Mouse (Mus musculus) B cell, adult 2 months (primary cell): ENCODE data around the gene Ccin.

ENCODE experiments used
- DNase-seq, 2 experiments: peaks; one replicate each; pipeline ENCODE4 v3.0.0; 2022

The Ccin gene

DNA sequence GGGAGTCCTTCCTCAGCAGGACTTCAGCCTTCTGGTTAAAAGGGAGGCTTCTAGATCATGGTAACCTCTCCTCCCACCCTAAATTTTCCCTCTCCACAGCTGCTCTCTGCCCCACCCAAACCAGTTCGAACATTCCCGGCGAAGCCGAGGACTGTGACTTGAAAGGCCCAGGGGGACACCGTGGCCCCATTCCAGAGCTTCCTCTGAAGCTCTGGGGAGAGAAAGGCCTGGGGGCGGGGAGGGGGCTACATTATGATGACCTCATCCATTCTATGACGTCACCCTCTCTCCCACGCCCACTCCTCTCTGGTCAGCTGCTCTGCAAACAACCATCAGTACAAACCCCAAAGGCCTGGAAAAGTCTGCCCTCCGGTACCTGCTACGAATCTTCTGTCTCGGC lies at the start of gene Ccin:
Gene Ccin (plus strand): TSS at position 303 of the 400 bp plus-strand sequence.
- no peak for DNase-seq

DNA sequence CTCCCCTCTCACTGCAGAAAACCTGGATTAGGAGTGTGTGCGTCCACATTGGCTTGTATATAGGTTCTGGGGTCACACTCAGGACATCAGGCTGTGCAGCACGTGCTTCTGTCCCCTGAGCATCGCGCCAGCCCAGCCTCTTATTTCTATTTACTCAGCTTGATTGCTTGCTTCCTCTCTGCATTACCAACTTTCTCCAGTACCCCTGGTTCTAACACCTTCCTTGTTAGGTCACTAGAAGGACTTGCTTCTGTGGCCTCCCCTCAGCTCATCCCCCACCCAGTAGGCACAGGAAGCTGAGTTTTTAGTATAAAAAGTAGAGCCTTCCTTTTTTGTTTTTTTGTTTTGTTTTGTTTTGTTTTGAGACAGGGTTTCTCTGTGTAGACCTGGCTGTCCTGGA lies 47.1 kb upstream of the Ccin start:
- no peak for DNase-seq

DNA sequence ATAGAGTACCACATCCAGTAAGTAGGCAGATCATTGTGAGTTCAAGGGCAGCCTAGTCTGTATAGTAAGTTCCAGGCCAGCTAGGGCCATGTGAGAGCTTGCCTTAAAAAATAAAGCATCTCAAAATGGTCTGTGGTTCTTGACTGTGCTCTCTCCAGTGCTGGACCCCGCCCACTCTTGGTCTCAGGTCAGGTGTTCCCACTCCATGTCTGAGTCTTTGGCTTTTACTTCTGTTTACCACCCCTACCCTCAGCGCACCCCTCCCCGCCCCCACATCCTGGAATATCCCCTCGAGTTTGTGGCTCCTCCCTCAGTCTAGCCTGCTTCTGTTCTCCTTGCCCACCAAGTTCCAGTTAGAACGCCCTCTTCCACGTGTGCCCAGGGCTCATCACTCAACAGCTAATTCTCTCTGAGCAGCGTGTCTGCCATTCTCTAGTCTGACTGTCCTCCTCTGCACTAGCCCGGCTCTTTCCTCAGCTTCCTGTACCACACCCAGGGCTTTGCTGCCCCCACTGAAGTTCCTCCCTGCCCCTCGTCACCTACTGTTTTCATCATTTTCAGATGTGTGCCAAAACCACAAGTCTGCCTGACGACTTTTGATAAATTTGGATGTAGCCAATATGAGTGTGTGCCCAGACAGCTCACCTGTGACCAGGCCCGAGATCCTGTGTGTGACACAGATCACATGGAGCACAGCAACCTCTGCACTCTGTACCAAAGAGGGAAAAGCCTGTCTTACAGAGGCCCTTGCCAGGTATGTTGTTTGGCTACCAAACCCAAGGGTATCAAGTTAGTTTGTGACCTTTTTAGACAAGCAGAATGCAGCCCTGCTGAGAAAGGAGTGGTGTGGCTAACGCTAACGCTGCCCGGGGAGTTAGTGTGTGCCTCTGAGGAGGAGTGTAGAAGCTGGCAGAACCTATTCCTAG lies 46.3 kb upstream of the Ccin start:
- DNase-seq: peak; percentile 26 to 36

DNA sequence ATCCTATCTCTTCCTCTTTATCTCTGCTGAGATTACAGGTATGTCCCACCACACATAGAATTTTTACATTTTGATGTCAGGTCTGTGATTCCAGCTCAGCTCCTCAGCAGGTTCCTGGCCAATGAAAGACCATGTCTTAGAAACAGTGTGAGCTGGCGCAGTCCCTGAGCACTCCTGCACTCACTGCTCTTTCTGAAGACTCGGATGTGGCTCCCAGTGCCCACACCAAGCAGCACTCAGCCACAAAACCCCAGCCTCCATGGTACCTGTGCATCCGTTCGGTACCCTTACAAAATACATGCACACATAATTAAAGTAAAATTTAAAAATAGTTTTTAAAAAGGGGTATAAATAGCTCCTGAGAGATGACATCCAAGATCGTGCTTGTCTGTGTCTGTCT lies 42.0 kb upstream of the Ccin start:
- DNase-seq: no peak

DNA sequence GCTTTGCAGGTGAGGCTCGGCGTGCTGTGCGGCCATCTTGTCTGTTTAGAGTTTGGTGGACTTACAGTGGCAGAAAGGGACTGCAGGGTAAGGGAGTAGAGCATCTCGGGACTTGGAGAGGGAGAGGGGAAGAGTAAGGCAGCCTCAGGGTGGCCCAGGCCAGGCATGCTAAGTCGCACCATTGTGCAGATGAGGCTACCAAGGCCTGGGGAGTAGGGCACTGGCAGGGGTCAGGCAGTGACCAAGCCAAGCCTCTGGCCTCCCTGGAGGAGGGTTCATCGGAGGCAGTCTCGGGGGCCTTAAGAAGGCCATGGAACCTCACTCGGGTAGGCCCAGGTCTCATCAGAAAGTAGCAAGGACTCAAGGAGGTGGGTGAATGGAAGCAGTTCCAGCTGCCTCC lies 40.9 kb upstream of the Ccin start:
- DNase-seq: no peak

DNA sequence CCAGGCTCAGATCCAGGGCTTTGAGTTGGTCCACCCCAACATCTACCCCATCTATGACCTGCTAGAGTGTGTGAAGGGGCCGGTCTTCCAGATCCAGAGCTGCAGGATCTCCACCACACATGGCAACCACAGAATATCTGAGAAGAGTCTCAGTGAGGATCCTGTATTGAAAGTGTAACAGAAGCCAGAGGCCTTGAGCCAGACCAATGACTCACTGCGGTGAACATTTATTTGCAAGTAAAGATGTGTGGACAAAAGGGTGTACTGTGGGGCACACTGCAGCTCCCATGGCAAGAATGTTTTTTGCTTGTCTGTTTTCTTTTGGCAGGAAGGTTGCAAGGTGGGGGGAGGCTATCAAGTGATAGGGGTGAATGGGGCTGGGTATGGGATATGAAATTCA lies 35.7 kb upstream of the Ccin start:
- no peak for DNase-seq

DNA sequence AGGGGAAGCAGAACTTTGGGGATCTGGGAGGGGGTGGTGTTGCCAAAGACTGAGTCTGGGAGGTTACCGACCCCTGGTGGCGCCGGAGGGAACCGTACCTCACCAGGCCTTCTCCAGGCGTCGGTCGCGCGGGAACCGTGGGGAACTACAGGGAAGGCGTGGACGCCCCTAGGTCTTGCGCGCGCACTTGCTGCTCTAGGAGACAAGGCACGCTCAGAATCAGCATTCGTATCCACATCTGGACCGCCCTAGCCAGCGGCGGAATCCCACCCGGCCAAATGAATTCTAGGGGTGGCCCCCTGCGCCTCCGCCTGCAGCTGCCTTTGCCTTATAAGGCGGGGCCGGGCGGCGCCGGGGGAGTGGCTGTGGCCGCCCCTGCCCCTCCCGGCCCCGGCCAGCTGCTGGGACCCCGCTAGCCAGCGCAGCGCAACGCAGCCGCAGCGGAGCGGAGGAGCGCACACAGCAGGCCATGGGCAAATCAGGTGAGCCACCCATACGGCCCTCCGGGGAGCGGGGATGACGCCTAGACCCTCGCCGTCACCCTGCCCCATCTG lies 25.9 kb upstream of the Ccin start, which contains the start of gene Glipr2:
Gene Glipr2 (plus strand): TSS at position 110 of the 554 bp plus-strand sequence.
- DNase-seq: peak; percentile 87 to 88

DNA sequence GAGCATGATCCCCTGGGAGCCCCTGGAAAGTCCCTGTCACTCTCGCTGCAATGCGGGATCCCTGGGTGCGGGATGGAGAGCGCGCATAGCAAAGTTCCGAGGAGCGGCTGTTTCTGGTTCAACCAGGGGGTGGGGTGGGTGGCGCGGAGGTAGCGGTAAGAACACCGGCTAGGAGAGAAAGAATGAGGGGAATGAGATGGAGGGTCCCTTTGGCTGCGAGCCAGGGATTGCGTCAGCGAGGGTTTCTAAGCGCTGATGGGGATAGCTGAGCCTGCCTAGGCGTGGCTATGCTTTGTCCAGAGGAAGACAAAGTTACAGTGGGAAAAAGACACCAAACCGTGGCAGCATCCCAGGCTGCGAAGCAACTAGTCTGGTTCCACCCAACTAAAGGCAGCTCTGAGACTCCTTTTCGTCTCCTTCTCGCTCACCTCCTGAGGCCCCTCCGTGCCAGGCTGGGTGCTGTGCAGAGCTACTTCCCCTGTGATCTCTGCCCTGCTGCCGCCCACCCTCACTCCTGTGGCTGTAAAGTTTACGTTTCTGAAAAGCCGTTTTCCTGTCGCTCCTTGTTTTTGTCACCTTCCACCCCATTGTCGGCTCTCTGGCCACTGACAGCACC lies 25.3 kb upstream of the Ccin start:
- DNase-seq: peak; percentile 56 to 75

DNA sequence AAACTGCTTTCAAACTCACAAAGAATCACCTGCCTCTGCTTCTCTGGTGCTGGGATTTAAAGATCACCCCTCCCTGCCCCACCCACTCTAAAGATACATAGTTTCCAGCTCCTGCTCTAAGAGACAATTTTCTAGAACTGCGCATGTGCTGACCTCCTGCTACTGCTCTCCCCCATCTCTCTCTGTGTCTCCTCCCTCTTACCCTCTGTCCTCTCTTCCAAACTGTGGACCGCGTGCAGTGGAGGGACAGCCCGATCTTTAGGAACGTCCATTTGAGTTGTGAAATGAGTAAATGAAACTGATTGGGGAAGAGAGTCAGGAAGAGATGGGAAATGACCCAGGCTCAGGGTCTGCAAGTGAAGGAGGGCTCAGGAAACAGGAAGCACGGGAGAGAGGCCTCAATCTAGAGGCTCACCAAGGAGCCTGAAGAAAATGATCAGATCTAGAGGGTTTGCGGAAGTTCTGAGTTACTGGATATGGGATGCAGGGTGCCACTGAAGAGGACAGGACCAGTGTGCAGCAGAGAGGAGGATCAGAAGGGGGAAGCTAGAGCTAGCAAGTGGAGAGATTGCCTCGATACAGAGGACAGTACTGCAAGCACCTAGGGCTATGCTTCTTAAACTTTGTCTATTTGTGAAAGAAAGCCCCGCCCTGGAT lies 23.6 kb upstream of the Ccin start:
- DNase-seq: peak in 1 of 2 experiments; percentile 15

DNA sequence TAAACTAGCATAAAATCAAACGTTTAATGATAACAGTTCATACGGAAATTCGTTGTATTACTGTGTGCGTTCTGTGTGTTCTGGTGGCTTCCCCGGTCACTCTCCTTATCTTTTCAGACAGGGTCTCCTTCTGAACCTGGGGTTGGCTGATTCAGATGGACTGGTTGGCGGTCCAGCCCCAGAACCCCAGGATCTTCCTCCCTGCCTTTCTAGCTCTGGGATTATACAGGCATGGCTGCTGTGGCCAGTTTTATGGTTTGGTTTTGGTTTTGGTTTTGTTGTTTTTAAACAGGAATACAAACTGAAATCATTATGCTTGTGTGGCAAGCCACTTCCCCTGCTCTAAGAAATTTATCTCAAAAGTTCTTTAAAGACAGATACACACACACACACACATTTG lies 23.1 kb upstream of the Ccin start:
- DNase-seq: peak in 1 of 2 experiments; percentile 13

DNA sequence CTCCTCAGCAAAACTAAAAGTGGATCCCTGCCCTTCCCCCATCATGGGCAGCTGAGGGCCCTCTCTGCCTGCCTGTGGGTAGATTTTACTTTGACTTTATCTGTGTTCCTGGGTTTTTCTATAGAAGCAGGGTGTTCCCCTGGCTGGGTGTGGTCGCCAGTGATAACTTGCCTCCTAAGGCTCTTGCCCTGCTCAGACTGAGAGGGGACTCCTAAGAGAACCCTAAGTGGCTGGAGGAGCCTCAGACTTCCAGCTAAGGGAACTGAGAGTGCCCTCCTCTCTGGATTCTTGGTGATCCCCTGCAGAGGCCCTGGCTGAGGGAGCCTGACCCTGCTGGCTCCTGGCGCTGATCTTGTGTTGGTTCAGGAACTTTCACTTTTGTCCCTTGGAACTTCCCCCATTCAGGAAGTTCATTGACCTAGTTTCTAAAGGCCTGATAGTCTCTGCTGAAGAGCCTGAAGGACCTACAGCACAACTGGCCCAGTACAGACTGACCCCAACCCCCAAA lies 18.9 kb upstream of the Ccin start:
- DNase-seq: no peak

DNA sequence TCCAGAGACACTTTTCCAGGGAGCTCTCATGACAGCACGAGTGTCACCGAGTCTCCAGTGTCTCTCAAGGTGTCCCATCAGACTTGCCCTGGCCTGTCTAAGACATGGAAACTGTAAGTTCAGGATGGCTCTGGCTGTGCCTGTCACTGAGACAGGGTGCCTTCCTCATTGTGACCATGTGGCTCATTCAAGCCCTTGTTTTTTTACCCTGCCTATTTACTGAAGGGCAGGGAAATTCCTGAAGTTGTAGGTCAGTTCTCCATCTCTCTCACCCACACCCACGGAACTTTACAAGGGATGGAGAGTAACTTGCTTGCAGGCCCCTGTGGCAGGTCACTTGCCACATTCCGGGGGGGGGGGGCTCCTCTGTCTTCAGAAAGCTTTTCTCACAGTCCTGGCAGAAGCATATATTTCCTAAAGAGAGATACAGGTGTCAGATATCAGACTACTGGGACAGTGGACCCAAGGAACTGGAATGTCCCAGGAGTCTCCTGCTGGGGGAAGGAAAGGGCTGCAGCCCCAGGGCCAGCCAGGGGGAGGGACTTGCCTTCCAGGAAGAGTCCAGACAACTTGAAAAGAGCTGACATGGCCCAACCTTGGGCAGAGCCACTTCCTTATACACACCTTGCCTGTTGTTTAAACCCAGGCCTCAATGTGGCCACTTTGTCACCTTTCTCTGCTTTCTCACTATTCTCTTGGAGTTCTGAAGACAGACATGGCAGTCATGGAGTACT lies 18.2 kb upstream of the Ccin start:
- DNase-seq: no peak

DNA sequence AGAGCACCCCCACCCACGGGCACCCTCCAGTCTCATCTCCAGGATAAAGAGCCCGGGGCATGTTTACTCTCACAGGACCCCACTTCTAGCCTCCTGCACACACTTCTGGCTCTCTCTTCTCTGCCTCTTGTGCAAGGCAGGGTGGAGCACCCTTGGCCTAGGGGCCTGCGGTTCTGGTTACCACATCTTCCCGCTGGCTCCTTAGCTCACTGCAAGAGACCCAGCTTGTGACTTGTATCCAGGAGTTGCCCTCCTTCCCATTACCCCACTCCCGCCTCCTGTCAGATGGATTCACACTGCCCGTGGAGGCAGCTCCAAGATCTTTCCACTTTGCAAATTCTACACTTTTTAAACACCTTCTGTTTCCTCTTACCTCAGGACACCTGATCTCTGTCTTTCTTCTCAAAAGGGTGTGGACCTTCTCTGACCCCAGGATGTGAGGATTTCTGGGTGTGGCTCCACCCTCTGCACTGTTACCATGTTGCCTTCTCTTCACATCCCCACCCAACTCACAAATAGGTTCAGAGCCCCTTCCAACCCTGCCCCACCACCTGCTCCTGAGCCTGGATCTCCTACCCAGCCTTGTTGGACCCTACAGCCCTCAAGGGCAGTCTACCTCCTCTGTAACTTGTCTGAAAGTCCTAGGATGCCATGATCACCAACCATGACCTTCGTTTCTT lies 17.3 kb upstream of the Ccin start:
- DNase-seq: peak in 1 of 2 experiments; percentile 15

DNA sequence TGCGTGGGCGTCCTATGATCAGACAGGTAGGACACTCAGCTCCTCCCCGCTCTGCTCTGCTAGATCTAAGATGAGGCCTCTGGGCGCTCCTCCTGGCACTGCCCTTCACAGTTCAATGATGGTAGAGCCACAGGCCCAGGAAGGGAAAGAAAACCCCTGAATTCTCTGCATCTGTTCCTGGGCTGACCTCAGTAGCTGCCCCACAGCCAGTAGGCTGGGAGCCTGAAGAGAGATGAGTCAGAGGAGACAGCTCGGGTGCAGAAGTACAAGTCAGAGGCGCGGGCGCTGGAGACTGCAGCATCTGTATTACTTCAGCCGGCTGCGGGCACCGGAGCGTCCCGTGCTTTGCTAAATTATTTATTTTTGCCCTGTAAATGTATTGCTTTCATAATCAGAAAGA lies 14.6 kb upstream of the Ccin start:
- no peak for DNase-seq

DNA sequence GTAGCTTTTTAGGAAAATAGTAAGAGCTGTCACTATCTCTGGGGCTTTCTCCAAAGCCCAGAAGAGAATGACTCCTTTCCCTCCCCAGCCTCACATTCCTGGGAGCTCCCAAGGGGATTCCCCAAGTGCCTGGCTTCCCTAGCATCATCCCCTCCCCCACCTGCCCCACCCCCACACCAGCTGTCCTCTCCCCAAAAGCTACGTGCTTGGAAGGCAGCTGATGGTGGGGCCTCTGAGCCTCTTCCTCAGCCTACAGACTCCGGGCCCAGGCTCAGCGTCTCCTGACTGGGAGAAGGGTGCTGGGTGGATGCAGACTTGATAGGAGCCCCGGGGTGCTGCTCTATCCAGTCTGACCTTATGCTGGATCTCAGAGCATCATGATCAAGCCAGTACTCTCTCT lies 13.9 kb upstream of the Ccin start:
- DNase-seq: no peak

DNA sequence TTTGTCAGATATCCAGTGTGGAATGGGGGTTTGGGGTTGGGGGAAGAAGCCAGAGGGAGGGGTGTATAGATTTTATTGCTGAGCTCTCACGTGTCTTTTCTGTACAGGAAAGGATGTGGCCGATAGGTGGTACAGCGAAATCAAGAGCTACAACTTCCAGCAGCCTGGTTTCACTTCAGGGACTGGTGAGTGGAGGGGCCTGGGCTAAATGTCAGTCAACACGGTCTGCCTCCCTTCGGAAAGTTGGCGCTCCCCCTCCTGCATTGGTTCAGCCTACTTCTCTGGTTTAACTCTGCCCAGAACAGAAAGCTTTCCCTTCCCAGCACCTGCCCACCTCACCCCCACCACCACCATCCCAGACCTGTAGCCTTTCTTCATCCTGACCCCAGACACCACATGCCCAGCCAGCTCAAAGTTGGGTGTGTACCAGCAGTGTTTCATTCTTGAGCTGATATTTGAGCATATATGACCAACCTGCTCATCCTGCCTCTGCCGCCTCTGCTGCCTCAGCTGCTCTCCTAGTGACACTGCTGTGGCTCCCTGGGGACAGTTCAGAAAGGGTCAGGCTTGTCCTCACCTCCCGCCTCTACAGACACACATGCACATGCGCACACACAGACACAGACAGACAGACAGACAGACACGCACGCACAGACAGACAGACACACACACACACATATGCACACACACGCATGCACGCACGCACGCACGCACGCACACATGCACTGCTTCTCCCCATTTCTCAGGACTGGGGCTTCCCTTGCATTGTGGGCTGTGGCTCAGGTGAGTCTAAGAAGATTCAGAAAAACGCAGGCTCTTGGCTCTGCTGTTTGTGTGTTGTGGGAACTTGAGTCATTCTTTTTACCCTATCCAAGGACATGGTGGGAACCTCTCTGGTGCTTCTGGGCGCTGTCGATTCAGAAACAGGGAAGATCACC lies 12.6 kb upstream of the Ccin start:
- DNase-seq: peak; percentile 31 to 32

DNA sequence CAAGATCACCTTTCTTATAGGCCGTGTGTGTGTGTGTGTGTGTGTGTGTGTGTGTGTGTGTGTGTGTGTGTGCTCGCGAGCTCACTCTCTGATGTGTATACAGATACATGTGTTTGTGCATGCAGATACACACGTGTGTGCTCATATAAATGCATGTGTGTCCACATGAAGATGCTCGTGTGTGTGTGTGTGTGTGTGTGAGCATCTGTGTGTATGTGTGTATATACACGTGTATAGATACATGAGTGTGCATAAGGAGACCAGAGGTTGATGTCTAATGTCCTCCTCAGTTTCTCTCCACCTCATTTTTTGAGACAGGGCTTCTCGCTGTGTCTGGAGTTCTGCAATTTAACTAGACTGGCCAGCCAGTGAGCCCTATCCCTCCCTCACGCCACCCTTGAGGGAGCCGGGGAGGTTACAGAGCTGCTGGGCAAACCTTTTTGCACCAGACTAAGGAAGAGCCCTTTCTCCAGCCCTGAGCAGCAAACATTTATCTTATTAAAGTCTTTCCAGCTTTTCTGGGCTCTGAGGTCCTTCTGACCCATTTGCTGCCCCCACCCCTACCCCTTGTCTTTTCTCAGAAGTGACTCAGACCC lies 11.6 kb upstream of the Ccin start:
- DNase-seq: no peak

DNA sequence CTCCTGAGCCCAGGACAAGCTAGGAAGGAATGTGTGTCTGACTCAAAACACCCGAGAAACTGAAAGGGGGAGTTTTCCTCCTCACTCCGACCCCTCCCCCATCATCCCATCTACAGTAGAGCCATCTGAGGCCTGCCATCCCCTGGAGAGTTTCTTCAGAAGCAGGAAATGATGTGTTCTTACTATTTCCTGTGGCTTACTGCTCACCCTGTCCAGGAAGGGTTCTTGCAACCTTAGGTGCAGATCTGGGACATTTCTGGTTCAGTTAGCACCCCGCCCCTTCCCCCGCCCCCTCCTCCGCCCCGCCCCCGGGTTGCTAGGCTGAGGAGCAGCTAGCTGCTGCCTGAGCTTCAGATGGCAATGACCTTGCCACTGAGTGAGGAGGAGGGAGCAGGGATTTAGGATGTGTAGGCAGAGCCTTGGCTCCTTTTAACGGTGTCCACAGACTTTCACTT lies 11.1 kb upstream of the Ccin start:
- DNase-seq: peak; percentile 71 to 77

DNA sequence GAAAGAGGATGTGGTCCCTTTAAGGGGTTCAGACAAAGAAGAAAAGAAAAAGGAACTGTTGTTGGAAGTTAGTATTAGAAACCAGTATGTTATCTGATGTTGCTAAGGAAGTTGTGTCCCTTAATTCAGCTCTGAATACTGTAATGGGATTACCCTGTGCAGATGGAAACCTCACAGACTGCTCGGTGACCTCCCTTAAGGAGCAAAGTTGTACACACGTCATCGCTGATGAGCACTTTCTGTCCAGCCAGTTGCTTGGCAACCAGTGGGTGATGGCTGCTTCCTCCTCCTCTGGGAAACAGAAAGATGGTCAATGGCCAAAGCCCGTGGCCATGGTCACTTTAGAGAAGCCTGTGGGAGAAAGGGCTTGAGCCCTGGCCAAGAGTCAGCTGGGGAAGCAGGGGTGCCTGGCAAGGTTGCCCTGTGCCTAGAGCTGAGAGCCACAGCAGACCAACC lies 9.7 kb upstream of the Ccin start:
- peak; percentile 72 to 76 for DNase-seq
